Mouse (Mus musculus) heart, postnatal 0 days (tissue): Measurements from ENCODE around the gene Ankrd28. TPM values are rescaled to one million over a fixed set of nuclear protein-coding genes. Genes with fewer than 3 reads are reported as not detected.
A peak's percentile ranks its signal among the peaks of the same experiment; 100 is the strongest.

Source experiments
- ATAC-seq: fragments of 200-750 bp; cut with Nextera tagmentation; 2 replicates; pipeline ENCODE4 v1.8.0; 2017; ENCODE audit warnings: low read depth, moderate number of reproducible peaks, moderate library complexity; ENCODE audit not compliant: insufficient read depth
- DNase-seq: peaks from one replicate; pipeline ENCODE4 v3.0.0-alpha.2; 2016; ENCODE audit warnings: low spot score
- H3K27ac ChIP-seq: fragments of 300-500 bp; sonication (generic); 2 replicates; pipeline ENCODE4 v1.5.1; 2014; ENCODE audit warnings: low read depth, mild to moderate bottlenecking
- H3K27me3 ChIP-seq: fragments of 300-500 bp; sonication (generic); 2 replicates; pipeline ENCODE4 v1.6.1; 2014; ENCODE audit warnings: low read length, mixed read lengths; ENCODE audit not compliant: control insufficient read depth, insufficient read depth
- H3K36me3 ChIP-seq: fragments of 300-500 bp; sonication (generic); replicated peaks from 2 replicates; pipeline ENCODE4 v1.6.1; 2014; ENCODE audit warnings: low read length, mixed read lengths; ENCODE audit not compliant: control insufficient read depth, insufficient read depth
- H3K4me1 ChIP-seq: fragments of 300-500 bp; sonication (generic); 2 replicates; pipeline ENCODE4 v1.6.1; 2014; ENCODE audit warnings: antibody characterized with exemption; ENCODE audit not compliant: control insufficient read depth, insufficient read depth
- H3K4me2 ChIP-seq: fragments of 300-500 bp; sonication (generic); 2 replicates; pipeline ENCODE4 v1.6.1; 2014; ENCODE audit warnings: low read depth, mild to moderate bottlenecking, low read length, moderate library complexity
- H3K4me3 ChIP-seq: fragments of 300-500 bp; sonication (generic); 2 replicates; pipeline ENCODE4 v1.5.1; 2014; ENCODE audit warnings: low read depth, low read length
- H3K9ac ChIP-seq: fragments of 300-500 bp; sonication (generic); replicated peaks from 2 replicates; pipeline ENCODE4 v1.6.1; 2014; ENCODE audit warnings: low read depth, low read length, mixed read lengths
- H3K9me3 ChIP-seq: fragments of 300-500 bp; sonication (generic); replicated peaks from 2 replicates; pipeline ENCODE4 v1.6.1; 2016; ENCODE audit warnings: low read length; ENCODE audit not compliant: control insufficient read depth
- CTCF ChIP-seq: IDR thresholded peaks from 2 replicates; pipeline ENCODE4 v1.5.1; 2016; ENCODE audit warnings: antibody characterized with exemption, control low read depth, low read depth
- EP300 ChIP-seq: IDR thresholded peaks from 2 replicates; pipeline ENCODE4 v1.6.1; 2016; ENCODE audit warnings: antibody characterized with exemption, low read depth
- WGBS: fragments of 180-500 bp; shearing (Covaris S2); extraction: QIAGEN DNeasy Blood & Tissue Kit; methylation state at CpG from one replicate; pipeline ENCODE4 v1.1.7; 2014; 5-methylcytosine and 5-hydroxymethylcytosine counted together
- polyA plus RNA-seq: library from polyadenylated mRNA; unstranded; fragments of >200 nt; fragmentation: Nextera tagmentation; extraction: Ambion mirVana; gene quantifications from 2 replicates; pipeline ENCODE4 v1.2.1, GENCODE M21; 2015
- total RNA-seq: library from RNA; depleted of rRNA; stranded (reverse); fragments of >200 nt; gene quantifications from 2 replicates; pipeline ENCODE4 v1.2.3, GENCODE M21; 2014; ENCODE audit warnings: low replicate concordance; rRNA removed

Gene Ankrd28
- total and polyA plus RNA-seq, 2 experiments from 2014 or later, result 4.5 to 17.7 TPM

GRCm38 (mm10) chr14:31650347-31650746 is 180.1 kb downstream of the Ankrd28 start:
- ATAC-seq (no peak), DNase-seq (no peak)
- Histone ChIP-seq H3K4me1 (no peaks in the 10 kb centered on the region), H3K9ac (no peak overlapping the region), H3K4me2 (no peak overlapping the region), H3K27ac (no peak overlapping the region), H3K4me3 (no peak overlapping the region), H3K9me3 (0 out of 2 replicates have a peak, but pooled peaks cover 3% of the 10 kb centered on the region), H3K36me3 (no peaks in the 10 kb centered on the region), H3K27me3 (no peaks in the 10 kb centered on the region)
- no peak for TF ChIP-seq EP300
- TF ChIP-seq CTCF, result 0 out of 2 replicates have a peak, but pooled peaks have one; percentile 22
- 97% methylated on average over 3 of the region's 3 CpGs for WGBS

Other genes with a start within 250 kb of the Ankrd28 start
- 13.8 and 16.4 TPM in 2 replicates for gene Colq, start 239.3 kb downstream of the Ankrd28 start, total RNA-seq
- 7.5 and 7.9 TPM in 2 replicates for gene Colq, start 239.3 kb downstream of the Ankrd28 start, polyA plus RNA-seq
- not detected in 2 replicates for gene Gm49387, start 189.8 kb downstream of the Ankrd28 start, total RNA-seq
- gene Gm49387, start 189.8 kb downstream of the Ankrd28 start, polyA plus RNA-seq, result 1.7 and 1.9 TPM in 2 replicates
- 29.0 and 43.1 TPM in 2 replicates for gene Btd, start 189.6 kb downstream of the Ankrd28 start, total RNA-seq
- 14.6 and 15.0 TPM in 2 replicates for gene Btd, start 189.6 kb downstream of the Ankrd28 start, polyA plus RNA-seq
- gene Hacl1, start 189.4 kb downstream of the Ankrd28 start, total RNA-seq, result 22.4 and 25.5 TPM in 2 replicates
- 9.2 and 12.2 TPM in 2 replicates for gene Hacl1, start 189.4 kb downstream of the Ankrd28 start, polyA plus RNA-seq
- 2.7 and 3.3 TPM in 2 replicates for gene Galnt15, start 198.3 kb upstream of the Ankrd28 start, total RNA-seq
- gene Galnt15, start 198.3 kb upstream of the Ankrd28 start, polyA plus RNA-seq, result 0.88 and 0.94 TPM in 2 replicates